Mouse (Mus musculus): ENCODE measurements around the gene Dxo. TPM values are rescaled to one million over a fixed set of nuclear protein-coding genes. Genes with fewer than 3 reads are reported as not detected.

Gene Dxo
- total and polyA plus RNA-seq, 3 experiments: 10.0 to 31.6 (median 16.3) TPM

DNA sequence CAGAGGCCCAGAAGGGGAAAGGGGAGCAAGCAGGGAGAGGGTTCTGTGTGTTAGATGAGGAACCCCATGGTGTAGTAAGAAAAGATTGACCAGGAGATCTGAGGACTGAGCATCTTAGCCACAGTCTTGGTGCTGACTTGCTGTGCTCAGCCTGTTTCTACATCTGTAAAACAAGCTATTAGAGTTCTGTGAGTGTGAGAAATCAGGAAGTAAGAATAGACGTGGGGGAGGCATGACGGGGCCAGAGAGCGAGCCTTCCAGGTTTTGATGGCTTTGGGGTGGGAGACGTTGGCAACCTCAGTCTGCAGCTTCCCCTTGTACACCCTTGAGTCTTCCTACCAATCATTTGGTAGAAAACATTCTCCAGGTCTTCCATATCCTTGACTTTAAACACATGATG lies 21.9 kb downstream of the Dxo start:
- dilution Hi-C loops (cut with MboI; ENCODE audit: extremely low pct_ligation_motif_present, extremely low pct_unique_long_range_greater_than_20kb, low sequenced_read_pairs): no loop called here
- Histone ChIP-seq H3K4me2 (ENCODE audit: insufficient read depth, low read depth, poor library complexity, severe bottlenecking) (no peak overlapping the region), H3K79me2 (replicated peaks; ENCODE audit: control insufficient read depth, extremely low read depth, insufficient read depth, poor library complexity, severe bottlenecking) (no peaks in the 10 kb centered on the region), H3K4me3 (replicated peaks in 1 of 3; ENCODE audit: low read depth in 2 of 3, low read length in 2 of 3, poor library complexity in 1 of 3) (no peak overlapping the region), H3K27ac (ENCODE audit: insufficient read depth, low read depth) (no peak overlapping the region), H3K4me1 (ENCODE audit: control insufficient read depth in 1 of 2, insufficient read depth in 2 of 2) (peaks cover 0 to 20% of the 10 kb centered on the region in 2 experiments; a peak in 2 of 4 replicates), H3K9ac (ENCODE audit: insufficient read depth, low read depth) (no peak overlapping the region), H3K27me3 (replicated peaks) (no peaks in the 10 kb centered on the region), H3K9me3 (replicated peaks; ENCODE audit: low read length) (no peaks in the 10 kb centered on the region), H3K36me3 (replicated peaks in 1 of 2; ENCODE audit: control insufficient read depth in 1 of 2, insufficient read depth in 1 of 2, low read length in 1 of 2) (peaks cover 34 to 63% of the 10 kb centered on the region in 2 experiments)
- TF ChIP-seq ZKSCAN1 (IDR thresholded peaks at IDR 0.05; ENCODE audit: borderline replicate concordance, low read depth, low read length): no peak
- DNase-seq (ENCODE audit: extremely low read depth): no peak
- in situ Hi-C loops (cut with MboI; ENCODE audit: low pct_ligation_motif_present, low pct_unique_long_range_greater_than_20kb, low sequenced_read_pairs): loop anchor here (5.0 kb wide), 1 partner anchor 54 kb away; the partner anchor contains the start of gene Slc44a4

GRCm38 (mm10) chr17:34860514-34860913 lies 23.7 kb downstream of the Dxo start:
- Histone ChIP-seq H3K79me2 (replicated peaks; ENCODE audit: control insufficient read depth, extremely low read depth, insufficient read depth, poor library complexity, severe bottlenecking) (no peaks in the 10 kb centered on the region), H3K27ac (ENCODE audit: insufficient read depth, low read depth) (no peak overlapping the region), H3K4me3 (replicated peaks in 1 of 3; ENCODE audit: low read depth in 2 of 3, low read length in 2 of 3, poor library complexity in 1 of 3) (no peak overlapping the region), H3K4me1 (ENCODE audit: control insufficient read depth in 1 of 2, insufficient read depth in 2 of 2) (peaks cover 5 to 35% of the 10 kb centered on the region in 2 experiments; a peak in 3 of 4 replicates), H3K9me3 (replicated peaks; ENCODE audit: low read length) (no peaks in the 10 kb centered on the region), H3K36me3 (replicated peaks in 1 of 2; ENCODE audit: control insufficient read depth in 1 of 2, insufficient read depth in 1 of 2, low read length in 1 of 2) (peaks cover 19 to 46% of the 10 kb centered on the region in 2 experiments), H3K4me2 (ENCODE audit: insufficient read depth, low read depth, poor library complexity, severe bottlenecking) (no peak overlapping the region), H3K9ac (ENCODE audit: insufficient read depth, low read depth) (no peak overlapping the region), H3K27me3 (replicated peaks) (no peaks in the 10 kb centered on the region)
- dilution Hi-C loops (cut with MboI; ENCODE audit: extremely low pct_ligation_motif_present, extremely low pct_unique_long_range_greater_than_20kb, low sequenced_read_pairs) (no loop called here), in situ Hi-C loops (cut with MboI; ENCODE audit: low pct_ligation_motif_present, low pct_unique_long_range_greater_than_20kb, low sequenced_read_pairs) (no loop called here)
- no peak for DNase-seq (ENCODE audit: extremely low read depth)
- no peak for TF ChIP-seq TBP (conservative IDR thresholded peaks at IDR 0.05; ENCODE audit: low read depth, low read length)
- TF ChIP-seq NRF1 (IDR thresholded peaks at IDR 0.05; ENCODE audit: low read depth, low read length): no peak
- TF ChIP-seq GABPA (IDR thresholded peaks at IDR 0.05; ENCODE audit: insufficient replicate concordance, low read depth, low read length): no peak

DNA sequence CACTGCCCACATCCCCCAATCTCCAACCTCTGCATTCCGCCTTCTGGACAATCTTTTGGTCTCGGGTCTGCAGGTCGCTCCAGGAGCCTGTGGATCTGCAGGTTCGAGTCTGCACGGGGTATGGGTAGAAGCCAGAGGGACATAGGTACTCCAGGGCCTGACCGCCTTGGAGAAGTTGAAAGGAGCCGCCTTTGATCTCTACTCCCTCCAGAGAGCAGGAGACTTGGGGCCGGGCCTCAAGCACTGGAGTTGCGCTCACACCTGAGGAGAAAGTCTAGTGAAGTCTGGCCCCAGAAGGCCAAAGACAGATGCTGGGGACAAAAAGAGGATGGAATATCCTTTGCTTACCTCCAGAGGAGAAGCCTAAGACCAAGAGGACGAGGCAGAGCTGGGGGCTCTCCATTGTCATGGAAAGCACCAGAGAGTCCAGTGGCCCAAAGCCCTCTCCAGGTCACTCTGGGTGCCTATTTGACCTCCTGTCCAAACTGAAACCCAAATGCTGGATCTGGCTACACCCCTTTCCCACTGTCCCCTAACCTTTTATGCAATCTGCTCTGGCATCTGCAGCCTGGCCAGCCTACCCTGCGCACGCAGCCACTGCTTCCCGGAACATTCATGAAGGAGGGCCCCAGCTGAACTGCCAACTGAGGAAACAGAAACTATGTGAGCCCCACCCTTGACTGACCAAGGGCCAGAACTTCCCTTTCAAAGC lies 25.0 kb downstream of the Dxo start:
- H3K4me2 ChIP-seq (ENCODE audit: insufficient read depth, low read depth, poor library complexity, severe bottlenecking): no peak overlapping the region

More for the DNA sequence above, 25.0 kb downstream of the Dxo start:
- Histone ChIP-seq H3K27ac (ENCODE audit: insufficient read depth, low read depth) (no peak overlapping the region), H3K4me3 (replicated peaks in 1 of 3; ENCODE audit: low read depth in 2 of 3, low read length in 2 of 3, poor library complexity in 1 of 3) (no peak overlapping the region), H3K4me1 (ENCODE audit: control insufficient read depth in 1 of 2, insufficient read depth in 2 of 2) (peaks cover 5 to 46% of the 10 kb centered on the region in 2 experiments; a peak in 3 of 4 replicates), H3K9me3 (replicated peaks; ENCODE audit: low read length) (no peaks in the 10 kb centered on the region), H3K9ac (ENCODE audit: insufficient read depth, low read depth) (no peak overlapping the region), H3K36me3 (replicated peaks in 1 of 2; ENCODE audit: control insufficient read depth in 1 of 2, insufficient read depth in 1 of 2, low read length in 1 of 2) (peaks cover 7 to 32% of the 10 kb centered on the region in 2 experiments), H3K79me2 (replicated peaks; ENCODE audit: control insufficient read depth, extremely low read depth, insufficient read depth, poor library complexity, severe bottlenecking) (no peaks in the 10 kb centered on the region), H3K27me3 (replicated peaks) (no peaks in the 10 kb centered on the region)
- dilution Hi-C loops (cut with MboI; ENCODE audit: extremely low pct_ligation_motif_present, extremely low pct_unique_long_range_greater_than_20kb, low sequenced_read_pairs) (no loop called here), in situ Hi-C loops (cut with MboI; ENCODE audit: low pct_ligation_motif_present, low pct_unique_long_range_greater_than_20kb, low sequenced_read_pairs) (no loop called here)
- TF ChIP-seq ZC3H11A (IDR thresholded peaks at IDR 0.05; ENCODE audit: low read depth, low read length) (no peak), E2F4 (IDR thresholded peaks at IDR 0.05; ENCODE audit: insufficient replicate concordance, low read depth, low read length) (no peak), SMC3 (IDR thresholded peaks at IDR 0.05; ENCODE audit: low read depth, low read length) (no peak), KAT2A (IDR thresholded peaks at IDR 0.05; ENCODE audit: insufficient replicate concordance, low read length) (no peak), RCOR1 (conservative IDR thresholded peaks at IDR 0.05; ENCODE audit: low read depth, low read length) (no peak), TBP (conservative IDR thresholded peaks at IDR 0.05; ENCODE audit: low read depth, low read length) (no peak), ZNF384 (IDR thresholded peaks at IDR 0.05; ENCODE audit: low read depth, low read length) (no peak), UBTF (IDR thresholded peaks at IDR 0.05; ENCODE audit: low read depth, low read length) (no peak)
- no peak for DNase-seq (ENCODE audit: extremely low read depth)

Data from CH12.LX (cell line).